Mouse (Mus musculus) ovary, adult 10 weeks (tissue): ENCODE data around the gene Tead1. TPM values are rescaled to one million over a fixed set of nuclear protein-coding genes. Genes with fewer than 3 reads are reported as not detected.

Source experiments
- polyA plus RNA-seq: library from polyadenylated mRNA; stranded (reverse); fragments of 350-450 nt; fragmentation: Illumina TruSeq; extraction: RNeasy Lipid Tissue Mini Kit (QIAGEN cat#74804); gene quantifications from one replicate; pipeline ENCODE4 v1.2.3, GENCODE M21; 2014

Tead1 gene
- 82.2 TPM for polyA plus RNA-seq

GRCm38 (mm10) chr7:112679171-112679512 is at the start of gene Tead1:
Gene Tead1, plus strand, starts transcription at chr7:112679318.

GRCm38 (mm10) chr7:112953777-112954291 is 274.7 kb downstream of the Tead1 start, which contains the start of gene Rassf10:
Gene Rassf10, plus strand, starts transcription at chr7:112953962.

